Mouse (Mus musculus) urinary bladder, postnatal 4 days (tissue): ENCODE measurements around the gene Nisch.
A peak's percentile ranks its signal among the peaks of the same experiment; 100 is the strongest.

ENCODE experiments used
- DNase-seq, 2 experiments: peaks; one replicate each; pipeline ENCODE4 v3.0.0; 2021 to 2022; ENCODE audit warnings: low spot score in 2 of 2

Gene Nisch

DNA sequence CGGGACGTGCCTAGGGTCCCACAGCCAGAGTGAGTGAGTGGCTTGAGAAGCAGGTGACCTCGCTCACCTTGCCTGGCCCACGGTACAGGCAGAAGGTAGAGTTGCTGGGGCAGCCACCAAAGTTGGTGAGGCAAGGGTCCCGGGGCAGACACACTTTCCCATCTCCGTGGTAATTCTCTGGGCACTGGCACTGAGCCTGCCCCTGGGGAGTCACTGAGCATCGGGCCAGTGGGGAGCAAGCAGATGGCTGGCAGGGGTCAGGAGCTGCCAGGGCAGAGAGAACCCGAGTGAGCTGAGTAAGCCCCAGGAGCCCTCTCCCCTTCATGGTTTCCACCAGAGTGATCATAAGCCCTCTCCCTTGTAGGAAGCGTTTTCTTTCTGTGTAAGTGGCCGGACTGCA lies 55.1 kb downstream of the Nisch start:
- DNase-seq = no peak

- no peak for DNase-seq
Observed at GRCm38 (mm10) chr14:31161191-31161590, 55.6 kb downstream of the Nisch start.

DNA sequence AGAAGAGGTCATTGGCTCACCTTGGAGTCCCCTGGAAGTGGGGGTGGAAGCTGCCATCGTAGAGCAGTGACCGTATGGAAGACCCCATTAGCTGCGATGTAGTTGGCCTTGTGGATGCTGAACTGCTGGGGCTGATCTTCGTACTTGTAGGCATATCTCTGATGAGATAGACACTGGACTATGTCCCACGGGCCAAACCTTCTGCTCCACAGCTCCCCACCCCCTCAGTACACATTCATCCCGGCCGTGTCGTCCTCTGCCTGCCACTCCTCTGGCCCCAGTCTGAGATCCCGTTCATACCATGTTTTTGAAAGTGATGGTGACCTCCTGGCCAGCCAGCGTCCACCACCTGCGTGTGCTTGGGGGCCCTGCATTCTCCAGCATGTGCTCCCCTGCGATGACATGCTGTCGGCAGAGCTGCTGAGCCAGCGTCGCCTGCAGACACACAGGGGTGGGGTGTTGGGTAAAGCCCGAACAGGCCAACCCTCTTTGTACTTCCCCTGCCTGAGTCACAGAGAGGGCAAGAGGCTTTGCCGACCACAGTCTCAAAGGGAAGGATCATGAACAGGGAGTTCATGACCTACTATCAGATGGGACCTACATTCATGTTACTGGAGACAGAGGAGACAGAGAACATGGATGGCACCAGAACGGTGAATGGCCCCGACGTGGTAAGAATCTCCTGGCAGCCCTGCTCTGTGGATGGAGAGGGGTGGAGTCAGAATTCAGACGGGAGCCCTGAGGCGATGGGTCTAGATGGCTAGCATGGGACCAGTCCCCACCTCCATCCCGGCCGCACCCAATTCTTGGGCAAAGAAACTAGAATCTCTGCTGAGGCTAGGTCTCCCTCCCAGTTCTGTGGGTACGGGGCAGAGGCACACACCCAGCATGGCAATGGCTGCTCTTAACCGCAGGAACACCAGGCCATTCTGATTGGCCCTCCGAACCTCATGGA lies 56.3 kb downstream of the Nisch start:
- no peak for DNase-seq

- no peak for DNase-seq
Observed at GRCm38 (mm10) chr14:31145694-31146093, 71.1 kb downstream of the Nisch start.

- no peak for DNase-seq
Observed at GRCm38 (mm10) chr14:31141011-31141410, 75.7 kb downstream of the Nisch start.

DNA sequence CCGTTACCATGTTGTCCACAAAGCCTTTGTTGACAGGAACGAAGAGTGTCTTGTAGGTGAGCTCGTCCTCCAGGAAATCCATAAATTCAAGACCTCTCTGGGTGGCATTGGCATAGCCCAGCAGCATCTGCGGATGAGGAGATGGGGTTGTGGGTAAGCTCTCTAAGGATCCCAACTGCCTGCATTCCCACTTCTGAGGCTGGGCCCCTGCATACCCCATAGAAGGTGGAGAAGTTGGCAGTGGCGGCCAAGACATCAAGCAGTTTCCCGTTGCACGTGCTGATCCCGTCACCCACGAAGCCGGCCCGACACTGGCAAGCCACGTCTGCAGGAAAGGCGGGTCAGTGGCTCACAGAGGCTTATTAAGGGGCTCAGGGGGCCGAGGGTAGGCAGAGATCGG lies 76.6 kb downstream of the Nisch start:
- DNase-seq = peak in 1 of 2 experiments; percentile 53

DNA sequence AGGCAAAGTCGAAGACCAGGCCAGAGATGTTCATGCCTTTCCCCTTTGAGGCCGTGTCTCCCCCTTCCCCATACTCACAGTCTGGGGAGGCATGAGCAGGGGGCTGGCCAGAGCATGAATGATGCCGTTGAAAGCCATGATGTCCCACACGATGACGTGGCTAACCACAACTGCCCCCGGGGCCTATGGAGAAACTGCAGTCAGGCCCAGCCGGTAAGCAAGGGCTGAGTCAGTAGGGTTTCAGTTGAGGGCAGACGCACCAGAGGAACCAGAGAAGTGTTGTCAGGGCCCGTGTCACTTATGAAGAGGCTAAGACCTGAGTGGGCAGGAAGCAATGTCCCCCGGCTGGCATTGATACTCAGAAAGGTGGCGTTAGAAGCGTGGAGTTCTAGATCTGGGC lies 77.1 kb downstream of the Nisch start:
- DNase-seq = peak in 1 of 2 experiments; percentile 54

GRCm38 (mm10) chr14:31138897-31139429 lies 77.8 kb downstream of the Nisch start:
- no peak for DNase-seq

GRCm38 (mm10) chr14:31138219-31138896 lies 78.4 kb downstream of the Nisch start:
- peak in 1 of 2 experiments; percentile 48 for DNase-seq

- peak in 1 of 2 experiments; percentile 46 for DNase-seq
Observed at GRCm38 (mm10) chr14:31137791-31138190, 79.0 kb downstream of the Nisch start.

GRCm38 (mm10) chr14:31137281-31137595 lies 79.5 kb downstream of the Nisch start:
- peak in 1 of 2 experiments; percentile 43 for DNase-seq

DNA sequence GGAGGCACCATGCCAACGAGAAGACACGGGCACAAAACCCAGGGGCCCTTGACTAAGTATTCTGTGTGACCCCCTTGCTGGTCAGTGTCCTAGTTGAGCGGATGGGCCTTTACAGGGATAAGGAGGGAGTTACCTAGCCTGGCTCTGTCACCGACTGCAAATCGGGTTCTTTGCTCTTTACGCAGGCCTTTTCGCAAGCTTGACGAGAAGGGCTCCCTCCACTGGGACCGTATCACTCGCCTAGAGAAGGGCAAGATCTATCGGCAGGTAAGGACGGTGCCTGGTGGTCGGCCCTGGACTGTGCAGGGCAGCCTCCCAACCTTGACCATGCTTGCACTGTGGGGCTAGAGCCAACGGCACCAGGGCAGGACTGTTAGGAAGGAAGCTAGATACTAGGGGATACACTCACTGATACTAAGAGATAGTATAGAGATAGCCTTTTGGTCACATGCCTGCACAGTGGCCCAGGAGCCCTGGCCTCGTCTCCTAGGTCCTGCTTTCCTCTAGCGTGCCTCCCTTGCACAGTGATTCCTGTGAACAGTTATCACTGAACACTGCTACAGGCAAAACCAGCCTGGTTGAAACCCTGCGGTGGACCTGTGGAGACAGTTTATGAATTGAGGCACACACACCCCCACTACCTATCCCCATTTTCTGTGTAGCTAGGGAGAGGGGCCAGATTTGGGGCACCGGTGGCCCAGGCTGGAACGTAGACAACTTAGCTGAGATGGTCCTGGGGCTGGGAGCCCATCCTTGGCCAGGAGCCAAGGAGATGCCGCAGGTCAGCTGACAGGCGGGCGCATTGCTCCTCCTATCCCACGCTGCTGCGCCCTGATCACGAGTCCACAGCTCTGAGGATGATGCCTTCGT lies 80.1 kb downstream of the Nisch start:
- DNase-seq = peak in 1 of 2 experiments; percentile 57

GRCm38 (mm10) chr14:31135495-31136410 lies 81.0 kb downstream of the Nisch start:
- peak in 1 of 2 experiments; percentile 56 for DNase-seq

DNA sequence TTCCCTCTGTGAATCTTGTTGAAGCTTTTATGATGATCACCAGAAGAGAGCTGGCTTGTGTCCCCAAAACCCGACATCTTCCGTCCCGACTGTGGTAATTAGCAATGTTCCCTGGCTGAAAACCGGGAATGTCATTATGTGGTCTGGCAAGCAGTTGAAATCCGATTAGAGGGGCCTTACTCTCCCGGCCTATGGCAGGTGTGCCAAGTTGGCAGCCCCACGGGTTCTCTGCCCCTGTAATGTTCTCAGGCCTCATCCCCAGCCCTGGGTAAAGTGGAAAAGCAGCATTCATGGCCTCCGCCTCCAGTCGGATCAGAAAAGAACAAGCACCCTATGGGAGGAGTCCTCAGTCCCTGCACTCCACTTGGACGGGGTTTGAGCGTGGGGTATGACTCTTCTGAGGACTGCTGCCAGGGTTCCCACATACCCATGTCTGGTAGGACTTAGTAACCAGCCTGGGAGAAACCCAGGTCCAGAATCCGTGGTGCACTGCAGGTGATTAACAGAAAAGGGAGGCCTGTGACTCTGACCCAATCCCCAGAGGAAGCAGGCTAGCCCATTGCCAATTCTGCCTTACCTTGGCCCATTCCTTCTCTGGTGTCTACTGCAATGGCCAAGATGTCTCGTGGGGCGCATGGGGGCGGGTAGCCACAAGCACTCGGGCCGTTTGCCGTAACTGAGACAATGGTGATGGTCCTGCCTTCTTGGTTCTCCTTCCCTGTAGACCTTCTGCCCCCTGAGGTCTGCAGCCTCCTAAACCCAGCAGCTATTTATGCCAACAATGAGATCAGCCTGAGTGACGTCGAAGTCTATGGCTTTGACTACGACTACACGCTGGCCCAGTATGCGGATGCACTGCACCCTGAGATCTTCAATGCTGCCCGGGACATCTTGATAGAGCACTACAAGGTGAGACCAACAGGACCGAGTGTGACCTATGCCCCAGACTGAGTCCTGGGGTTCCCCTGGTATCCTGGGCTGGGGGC lies 82.4 kb downstream of the Nisch start:
- peak; percentile 28 to 57 for DNase-seq

DNA sequence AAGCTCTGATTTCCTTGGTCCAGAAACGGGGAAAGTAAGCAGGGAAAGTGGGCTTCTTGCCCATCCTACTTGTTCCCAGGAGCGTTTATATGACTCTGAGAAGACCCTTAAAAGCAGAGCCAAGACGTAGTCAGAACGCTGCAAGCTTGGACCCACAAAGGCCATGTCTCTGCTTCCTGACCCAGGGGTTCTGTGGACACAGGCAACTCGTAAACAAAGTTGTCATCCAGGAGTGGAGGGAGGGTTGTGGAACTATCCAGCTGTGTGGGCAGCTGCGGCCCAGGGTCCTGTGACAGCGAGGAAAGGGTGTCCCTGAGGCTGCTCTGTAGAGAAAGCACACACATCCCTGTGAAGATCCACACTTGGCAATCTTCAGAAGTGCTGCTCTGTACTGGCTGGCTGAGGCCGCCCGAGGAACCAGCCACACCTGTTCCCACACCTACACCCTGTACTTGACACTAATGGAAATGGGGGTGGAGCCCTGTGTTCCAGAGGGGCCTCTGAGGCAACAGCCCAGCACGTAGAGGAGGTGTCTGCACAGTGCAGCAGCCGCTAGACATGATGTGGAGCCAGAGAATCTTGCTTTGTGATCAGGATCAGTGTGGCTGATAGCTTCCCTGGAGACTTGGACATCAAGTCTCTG lies 83.6 kb downstream of the Nisch start:
- peak; percentile 19 to 57 for DNase-seq

GRCm38 (mm10) chr14:31132491-31132975 lies 84.2 kb downstream of the Nisch start:
- peak; percentile 16 to 46 for DNase-seq

- peak in 1 of 2 experiments; percentile 18 for DNase-seq
Observed at GRCm38 (mm10) chr14:31132031-31132430, 84.7 kb downstream of the Nisch start.

- peak in 1 of 2 experiments; percentile 25 for DNase-seq
Observed at GRCm38 (mm10) chr14:31131272-31131821, 85.4 kb downstream of the Nisch start.
